Mouse (Mus musculus) gastrocnemius, postnatal 36 days (tissue): ENCODE data around the gene Sdc3. TPM values are rescaled to one million over a fixed set of nuclear protein-coding genes. Genes with fewer than 3 reads are reported as not detected.
A peak's percentile ranks its signal among the peaks of the same experiment; 100 is the strongest.

ENCODE experiments used
- DNase-seq, 2 experiments: peaks; one replicate each; pipeline ENCODE4 v3.0.0; 2022
- intact Hi-C: fragments of 180-260 bp; cut with DNase I; formaldehyde crosslinking; loops from one replicate; pipeline ENCODE4 v1.15.1; 2025
- long read RNA-seq, 2 experiments: library from polyadenylated mRNA; stranded (forward); transcript quantifications; one replicate each; pipeline ENCODE4 v2.0.0; 2021
- total RNA-seq, 2 experiments: library from RNA; stranded (reverse); gene quantifications; 2 replicates each; pipeline ENCODE4 v1.2.3; 2021

Gene Sdc3
- total RNA-seq, result 10 to 100 TPM in 1 of 2 experiments, 1 to 10 TPM in 1; 8.4 to 14.2 TPM
- long read RNA-seq, experiment 1, full-length matches to known transcripts, result 3 of 4 reads
- long read RNA-seq, experiment 1, partial matches to known transcripts, result 0 of 4 reads
- long read RNA-seq, experiment 1, other reads (novel, unspliced or antisense), result 1 of 4 reads
- long read RNA-seq, experiment 2, full-length matches to known transcripts, result 2 of 5 reads
- long read RNA-seq, experiment 2, partial matches to known transcripts, result 0 of 5 reads
- long read RNA-seq, experiment 2, other reads (novel, unspliced or antisense), result 3 of 5 reads

DNA sequence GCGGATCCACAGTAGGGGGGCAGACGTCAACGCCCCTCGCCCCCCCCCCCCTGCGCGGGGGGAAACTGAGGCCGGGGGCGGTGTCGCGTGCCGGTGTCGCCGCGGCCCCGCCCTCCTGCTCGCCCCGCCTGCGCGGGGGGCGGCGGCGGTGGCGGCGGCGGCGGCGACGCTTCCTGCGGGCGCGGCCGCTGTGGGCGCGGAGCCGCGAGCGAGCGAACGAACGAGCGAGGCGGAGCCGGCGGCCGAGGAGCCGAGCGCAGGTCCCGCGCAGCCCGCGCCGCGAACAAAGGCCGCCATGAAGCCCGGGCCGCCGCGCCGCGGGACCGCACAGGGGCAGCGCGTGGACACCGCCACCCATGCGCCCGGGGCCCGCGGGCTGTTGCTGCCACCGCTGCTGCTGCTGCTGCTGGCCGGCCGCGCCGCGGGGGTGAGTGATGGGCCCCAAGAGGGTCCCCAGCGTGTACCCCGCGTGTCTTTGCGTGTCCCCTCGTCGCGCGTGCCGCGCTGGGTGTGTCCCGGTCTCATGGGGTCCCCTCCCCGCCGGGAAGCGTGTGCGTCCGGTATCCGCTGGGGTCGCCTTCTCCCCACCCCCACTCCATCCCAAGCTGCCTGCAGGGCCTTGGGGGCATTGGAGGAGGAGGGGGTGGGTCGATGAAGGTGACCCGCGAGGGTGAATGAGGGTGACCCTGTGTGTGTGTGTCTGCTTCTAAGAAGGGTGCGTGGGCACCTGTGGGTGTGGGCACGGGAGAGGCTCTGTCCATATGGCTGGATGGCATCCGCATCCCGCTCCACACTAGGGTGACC is at the start of gene Sdc3:
Sdc3 (plus strand) TSS at position 162 of the 804 bp plus-strand sequence.
- DNase-seq, result no peak
- intact Hi-C loops, result no loop called here

DNA sequence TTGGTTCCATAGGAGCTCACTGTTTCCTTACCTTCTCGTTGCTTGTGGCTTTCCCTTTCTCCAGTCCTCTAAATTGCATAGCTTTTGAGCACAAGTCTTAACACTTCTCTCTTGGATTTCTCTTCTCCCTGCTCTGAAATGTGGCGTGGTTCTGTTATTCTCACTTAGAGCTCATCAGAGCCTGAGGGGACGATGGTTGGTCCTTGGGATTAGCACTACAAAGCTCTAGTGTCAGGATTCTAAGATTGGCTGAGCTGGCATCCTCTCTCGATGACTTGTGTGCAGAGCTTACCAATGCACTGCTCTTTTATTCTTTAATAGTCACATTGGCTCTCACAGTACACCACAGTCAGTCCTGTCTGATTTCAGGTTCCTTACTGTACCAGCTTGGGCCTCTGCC is 48.3 kb upstream of the Sdc3 start:
- no peak for DNase-seq
- intact Hi-C loops, result no loop called here

DNA sequence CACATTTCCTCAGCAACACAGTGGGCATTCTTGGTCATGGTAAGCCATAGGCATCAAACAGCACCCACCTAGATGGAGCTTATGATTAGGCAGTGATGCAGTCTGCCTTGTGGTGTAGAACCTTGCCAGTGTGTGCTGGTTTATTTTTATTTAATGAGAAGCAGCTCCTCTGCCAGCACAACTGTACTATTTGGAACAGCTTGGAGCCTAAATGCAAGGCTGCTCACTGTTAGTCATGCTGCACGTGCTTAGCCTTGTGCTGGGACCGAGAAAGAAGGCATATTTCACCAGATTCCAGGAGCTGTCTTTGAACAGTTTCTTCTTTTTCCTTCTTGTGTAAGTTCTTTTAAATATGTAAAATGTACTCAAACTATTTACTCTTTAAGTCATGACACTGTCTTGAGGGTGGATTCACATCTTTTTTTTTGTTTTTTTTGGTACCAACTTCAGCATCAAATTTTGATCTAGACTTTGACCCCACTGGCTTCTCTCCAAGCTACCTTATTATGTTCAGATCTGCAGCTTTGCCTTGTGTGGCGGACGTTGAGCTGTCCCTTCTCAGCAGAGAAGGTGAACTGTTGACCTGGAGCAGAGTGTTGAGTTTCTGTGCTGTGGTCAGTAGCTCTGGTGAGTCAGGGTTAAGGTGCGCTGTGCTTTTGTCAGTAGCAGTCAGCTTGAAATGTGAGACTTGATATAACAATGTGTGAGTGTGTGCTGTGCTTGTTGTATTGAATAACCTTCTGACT is 46.6 kb upstream of the Sdc3 start:
- peak in 1 of 2 experiments; percentile 19 for DNase-seq
- intact Hi-C loops, result no loop called here

DNA sequence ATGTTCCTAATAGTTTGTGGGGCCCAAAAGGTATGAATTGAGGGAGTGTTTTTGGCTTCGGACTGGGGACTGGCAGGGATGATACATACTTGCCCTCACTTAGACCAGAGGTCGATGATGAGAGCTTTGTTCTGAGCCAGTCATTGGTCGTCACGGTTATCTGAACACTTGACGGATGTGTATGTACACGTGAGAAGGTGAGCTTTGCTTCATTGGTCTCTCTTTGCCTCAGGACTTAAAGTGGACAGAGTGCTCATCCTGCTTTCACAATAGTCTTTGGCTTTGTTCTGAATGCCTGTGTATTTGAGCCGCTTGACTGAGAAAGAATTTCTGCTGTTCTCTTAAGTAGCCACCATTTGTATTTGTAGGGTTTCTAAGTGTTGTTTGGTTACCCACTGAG is 42.8 kb upstream of the Sdc3 start:
- no peak for DNase-seq
- intact Hi-C loops, result no loop called here

DNA sequence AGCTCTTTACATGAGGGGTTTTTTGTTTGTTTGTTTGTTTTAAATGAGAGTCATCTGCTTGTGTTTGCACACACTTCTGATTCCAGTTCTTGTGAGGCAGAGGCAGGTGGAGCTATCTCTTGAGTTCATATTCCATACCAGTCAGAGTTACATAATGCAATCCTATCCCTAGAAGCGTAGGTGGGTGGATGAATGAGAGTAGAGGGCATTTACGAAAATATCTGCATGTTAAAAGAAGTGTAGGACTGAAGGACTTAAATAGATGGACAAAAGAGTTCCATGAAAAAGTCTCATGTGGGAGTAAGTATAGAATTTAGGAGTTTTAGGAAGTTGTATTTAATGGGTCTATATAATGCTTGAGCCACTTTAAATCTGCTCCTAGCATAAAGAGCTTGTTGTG is 40.4 kb upstream of the Sdc3 start:
- no peak for DNase-seq
- intact Hi-C loops, result no loop called here

DNA sequence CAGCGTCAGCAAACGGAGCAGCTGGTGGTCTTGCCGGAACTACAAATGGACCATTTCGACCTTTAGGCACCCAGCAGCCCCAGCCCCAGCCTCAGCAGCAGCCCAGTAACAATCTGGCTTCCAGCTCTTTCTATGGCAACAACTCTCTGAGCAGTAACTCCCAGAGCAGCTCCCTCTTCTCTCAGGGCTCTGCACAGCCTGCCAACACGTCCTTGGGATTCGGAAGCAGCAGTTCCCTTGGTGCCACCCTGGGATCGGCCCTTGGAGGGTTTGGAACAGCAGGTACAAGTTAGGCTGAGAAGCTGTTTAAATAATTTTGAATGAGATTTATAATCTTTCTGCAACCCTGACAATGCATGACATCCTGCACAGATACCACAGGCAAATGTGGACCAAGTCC is 39.7 kb upstream of the Sdc3 start:
- intact Hi-C loops, result no loop called here

DNA sequence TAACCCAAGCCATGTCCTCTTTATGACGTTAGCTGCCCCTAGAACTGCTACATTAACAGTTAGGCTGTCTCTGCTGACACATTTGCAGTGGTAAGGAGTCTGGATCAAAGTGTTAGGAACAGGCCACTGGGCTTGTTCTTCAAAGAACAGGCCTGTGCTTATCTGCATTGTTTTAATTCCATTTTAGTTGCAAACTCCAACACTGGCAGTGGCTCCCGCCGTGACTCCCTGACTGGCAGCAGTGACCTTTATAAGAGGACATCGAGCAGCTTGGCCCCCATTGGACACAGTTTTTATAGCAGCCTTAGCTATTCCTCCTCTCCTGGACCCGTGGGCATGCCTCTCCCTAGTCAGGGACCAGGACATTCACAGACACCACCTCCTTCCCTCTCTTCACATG is 38.6 kb upstream of the Sdc3 start:
- intact Hi-C loops, result no loop called here
- no peak for DNase-seq

More for the DNA sequence above, 39.7 kb upstream of the Sdc3 start:
- DNase-seq, result no peak

DNA sequence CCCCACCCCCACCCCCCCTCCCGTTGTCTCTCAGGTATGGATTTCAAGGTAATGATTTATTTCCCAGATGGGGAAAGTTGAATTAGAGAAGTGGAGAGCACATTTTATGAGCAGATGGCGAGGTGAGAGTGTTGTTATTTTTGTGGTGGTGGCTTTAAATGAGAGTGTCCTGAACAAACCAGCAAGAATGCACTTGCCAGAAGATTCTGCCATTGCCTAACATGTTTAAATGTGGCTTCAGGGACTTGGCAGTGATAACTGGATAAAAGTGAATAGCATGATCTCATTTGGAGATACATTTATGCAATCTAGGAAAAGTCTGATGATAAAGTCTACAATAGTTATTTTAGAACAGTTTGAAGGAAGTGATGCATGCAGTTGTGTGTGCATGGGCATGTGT is 37.6 kb upstream of the Sdc3 start:
- DNase-seq, result no peak
- intact Hi-C loops, result no loop called here

DNA sequence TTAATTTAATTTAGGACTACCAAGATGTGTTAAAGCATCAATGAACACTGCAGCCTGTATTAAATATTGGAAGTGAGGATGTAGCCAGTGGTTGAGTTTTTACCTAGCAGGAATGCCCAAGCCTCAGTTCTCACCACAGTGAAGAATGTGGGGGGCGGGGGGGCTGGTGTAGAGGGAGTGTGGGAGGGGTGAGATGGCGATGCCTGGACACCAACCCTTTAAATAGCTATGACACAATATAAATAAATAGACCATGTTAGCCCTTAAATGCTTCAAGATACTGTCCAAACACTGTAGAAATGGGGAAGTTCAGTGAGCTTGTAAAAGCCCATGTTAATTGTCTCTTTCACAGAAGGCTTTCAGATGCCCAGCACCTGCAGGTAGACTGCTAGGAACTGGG is 32.5 kb upstream of the Sdc3 start:
- DNase-seq, result no peak
- intact Hi-C loops, result no loop called here

DNA sequence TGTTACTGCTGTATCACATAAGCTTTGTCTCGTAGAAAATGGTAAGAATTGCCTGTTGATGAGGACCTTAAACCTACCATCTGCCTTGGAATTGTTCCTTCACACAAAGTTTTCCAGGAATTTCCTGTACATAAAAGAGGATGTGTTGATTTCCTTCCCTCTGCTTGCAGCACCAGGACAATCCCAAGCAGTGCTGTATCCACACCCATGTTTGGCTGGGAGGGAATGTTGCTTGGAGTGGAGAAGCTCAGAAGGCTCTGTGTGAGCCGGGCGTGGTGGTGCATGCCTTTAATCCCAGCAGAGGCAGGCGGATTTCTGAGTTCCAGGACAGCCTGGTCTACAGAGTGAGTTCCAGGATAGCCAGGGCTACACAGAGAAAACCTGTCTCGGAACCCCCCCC is 30.5 kb upstream of the Sdc3 start:
- DNase-seq, result no peak
- intact Hi-C loops, result no loop called here

DNA sequence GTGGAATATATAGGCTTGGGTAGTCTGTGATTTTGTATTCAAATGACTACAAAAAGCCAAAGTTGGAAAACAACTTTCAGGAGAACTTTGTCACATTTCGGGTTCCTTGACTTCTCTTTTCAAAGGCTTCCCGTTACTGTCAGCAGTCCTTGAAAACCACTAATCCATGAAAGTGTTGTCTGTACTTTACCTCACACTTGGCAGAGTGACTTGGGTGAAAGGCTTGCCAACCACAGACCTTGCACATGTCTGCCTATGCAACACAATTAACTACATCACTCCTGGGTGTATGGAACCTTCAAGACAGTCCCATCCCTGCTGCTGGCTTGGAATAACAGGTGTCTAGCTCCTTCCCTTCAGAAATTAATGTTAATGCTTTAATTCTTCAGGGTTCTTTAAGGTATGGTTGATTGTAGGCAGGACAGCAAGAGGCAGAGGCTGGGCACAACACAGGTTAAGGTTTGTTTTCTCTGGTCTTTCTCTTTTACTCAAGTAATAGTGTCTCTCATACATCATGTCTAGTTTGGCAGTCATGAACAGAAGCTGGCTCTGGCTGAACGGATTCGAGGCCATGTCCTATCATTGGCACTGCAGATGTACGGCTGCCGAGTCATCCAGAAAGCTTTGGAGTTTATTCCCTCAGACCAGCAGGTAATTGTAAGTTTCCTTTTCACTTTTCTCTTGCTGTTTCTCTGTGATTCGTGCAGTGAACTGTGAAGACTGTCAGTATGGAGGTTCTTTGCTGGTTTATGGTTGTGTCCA is 26.8 kb upstream of the Sdc3 start:
- no peak for DNase-seq
- intact Hi-C loops, result no loop called here

DNA sequence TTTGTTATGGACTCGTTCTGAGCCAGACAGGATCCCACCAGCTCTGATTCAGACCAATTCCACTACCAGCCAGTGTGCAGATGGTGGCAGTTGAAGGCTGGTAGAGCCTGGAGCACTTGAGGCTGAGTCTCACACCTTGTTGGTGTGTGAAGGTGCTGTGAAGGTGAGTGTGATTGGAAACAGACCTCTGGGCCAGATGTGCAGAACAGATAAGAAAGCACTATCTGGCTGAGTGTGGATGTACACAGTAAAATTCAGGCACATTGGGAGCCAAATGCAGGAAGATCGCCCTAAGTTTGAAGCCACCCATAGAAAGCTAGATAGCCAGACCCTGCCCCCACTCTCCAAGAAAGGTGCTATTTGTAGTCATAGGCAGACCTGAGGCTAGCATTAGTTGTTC is 25.9 kb upstream of the Sdc3 start:
- intact Hi-C loops, result no loop called here
- no peak for DNase-seq

DNA sequence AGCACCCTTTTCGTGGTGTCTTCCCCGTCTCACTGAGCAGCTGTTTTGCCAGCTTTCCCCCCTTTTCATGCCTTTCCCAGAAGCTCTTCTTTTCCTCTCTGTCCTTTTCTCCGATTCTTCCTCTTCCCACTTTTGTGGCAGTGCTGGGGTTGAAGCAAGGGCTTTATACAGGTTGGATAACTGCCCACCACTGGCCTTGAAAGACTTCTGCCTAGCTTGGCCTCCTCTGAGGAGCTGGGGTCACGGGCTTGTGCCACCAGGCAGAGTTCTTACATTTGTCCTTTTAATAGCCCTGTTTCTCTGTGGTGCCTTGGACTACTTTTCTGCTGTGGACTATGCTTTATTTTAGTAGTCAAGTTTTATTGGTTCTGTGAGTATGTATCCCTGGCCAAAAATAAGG is 25.4 kb upstream of the Sdc3 start:
- no peak for DNase-seq
- intact Hi-C loops, result no loop called here

DNA sequence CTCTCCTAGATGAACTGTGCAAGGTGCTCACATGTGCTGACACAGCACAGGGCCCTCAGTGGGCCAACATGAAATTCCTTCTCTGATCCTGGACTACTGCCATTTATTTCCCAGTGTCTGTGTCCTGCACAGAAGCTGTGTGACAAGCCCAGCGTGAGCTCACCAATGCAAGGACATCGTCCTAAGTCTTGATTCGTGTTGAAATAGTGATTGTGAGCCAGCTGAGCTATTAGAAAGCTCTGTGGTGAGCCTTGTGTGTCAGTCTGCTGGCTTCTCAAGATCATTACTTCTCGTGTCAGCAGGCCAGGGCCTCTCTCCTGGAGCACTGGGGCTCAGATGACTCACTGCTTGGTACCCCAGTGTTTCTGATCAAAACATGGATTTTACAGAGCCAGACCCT is 18.4 kb upstream of the Sdc3 start:
- no peak for DNase-seq
- intact Hi-C loops, result no loop called here

DNA sequence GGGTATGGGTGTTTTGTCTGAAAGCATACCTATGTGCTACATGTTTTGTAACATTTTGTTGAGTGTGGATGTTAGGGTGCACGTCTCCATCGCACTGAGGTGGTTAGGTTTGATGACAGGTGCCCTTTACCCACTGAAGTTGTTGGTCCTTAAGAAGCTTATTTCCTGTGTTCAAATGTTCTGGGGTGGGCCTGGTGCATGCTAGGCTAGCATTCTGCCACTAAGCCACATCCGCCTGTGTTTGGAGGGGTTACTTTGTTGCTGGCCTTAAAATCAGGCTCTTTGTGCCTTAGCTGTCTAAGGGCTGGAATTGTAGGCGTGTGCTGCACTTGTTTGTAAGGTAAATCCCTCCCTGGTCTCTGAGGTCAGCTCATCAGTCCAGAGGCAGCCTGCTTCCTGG is 17.5 kb upstream of the Sdc3 start:
- no peak for DNase-seq
- intact Hi-C loops, result no loop called here

DNA sequence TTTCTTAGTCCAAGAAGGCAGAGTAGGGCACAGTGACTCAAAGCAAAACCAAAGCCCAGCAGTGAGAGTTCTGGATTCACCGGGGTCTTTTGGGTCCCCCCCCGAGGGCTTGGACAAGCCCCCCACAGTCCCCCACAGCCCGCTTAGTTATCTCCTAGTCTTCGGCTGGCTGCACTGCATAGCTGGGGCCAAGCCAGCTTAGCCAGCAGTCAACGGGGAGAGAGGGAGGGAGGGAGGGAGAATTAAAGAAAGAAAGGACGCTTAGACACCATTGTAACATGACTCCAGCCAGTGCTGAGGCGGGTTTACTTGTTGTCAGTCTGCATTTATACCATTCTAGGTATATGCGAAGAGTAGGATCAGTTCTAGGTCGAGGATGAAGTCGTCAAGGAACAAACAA is 14.7 kb upstream of the Sdc3 start:
- intact Hi-C loops, result no loop called here

DNA sequence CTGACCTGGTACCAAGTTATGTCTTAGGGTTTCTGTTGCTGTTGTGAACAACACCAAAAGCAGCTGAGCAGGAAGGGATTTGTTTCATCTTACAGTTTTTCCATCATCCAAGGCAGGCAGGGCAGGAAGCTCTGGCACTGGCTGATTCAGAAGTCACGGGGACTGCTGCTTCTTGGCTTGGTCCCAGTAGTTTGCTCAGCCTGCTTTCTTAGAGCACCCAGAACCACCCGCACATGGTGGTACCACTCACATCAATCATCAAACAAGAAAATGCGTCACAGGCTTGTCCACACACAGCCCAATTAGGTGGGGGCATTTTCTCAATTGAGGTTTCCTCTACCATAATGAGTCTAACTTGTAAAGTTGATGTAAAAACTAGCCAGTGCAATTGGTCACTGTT is 13.3 kb upstream of the Sdc3 start:
- intact Hi-C loops, result no loop called here
- no peak for DNase-seq

More for the DNA sequence above, 14.7 kb upstream of the Sdc3 start:
- DNase-seq, result no peak

DNA sequence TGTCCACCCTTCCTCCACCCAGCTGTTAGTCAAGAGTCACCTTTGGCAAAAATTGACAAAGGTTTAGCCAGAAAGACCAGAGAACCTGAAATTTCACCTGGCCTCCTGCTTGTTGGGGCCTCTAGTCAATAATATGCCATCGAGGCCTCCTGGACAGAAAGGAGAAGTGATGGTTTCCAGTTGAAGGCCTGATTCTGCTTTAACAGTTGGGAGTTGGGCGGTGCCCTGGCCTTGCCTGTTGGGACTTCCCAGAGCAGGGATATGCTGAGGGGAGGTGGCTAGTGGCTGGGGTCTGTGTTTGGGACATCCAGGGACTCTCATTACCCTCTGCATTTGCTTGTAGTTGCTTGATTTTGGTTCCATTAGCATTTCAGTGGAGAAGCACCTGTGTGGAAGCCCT is 9.8 kb upstream of the Sdc3 start:
- intact Hi-C loops, result no loop called here
- no peak for DNase-seq

DNA sequence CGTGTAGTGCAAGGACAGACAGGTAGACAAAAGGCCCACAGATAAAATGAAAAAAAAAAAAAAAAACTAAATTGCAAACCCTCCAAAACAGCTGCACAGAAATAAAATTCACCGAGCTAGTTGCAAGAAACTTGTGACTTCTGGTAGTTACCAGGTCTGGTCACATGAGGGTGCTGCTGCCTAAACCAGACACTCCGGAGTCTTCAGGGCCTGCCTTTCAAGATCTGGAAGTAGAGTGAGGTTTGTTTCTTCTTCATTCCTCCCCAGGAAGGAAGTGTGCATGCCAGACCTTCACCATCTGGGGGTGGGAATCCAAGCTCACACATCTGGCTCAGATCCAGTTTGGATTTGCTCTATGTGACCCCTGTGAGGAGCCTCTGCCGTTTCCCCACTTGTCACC is 7.6 kb upstream of the Sdc3 start:
- DNase-seq, result no peak
- intact Hi-C loops, result loop anchor here (2.0 kb wide), 1 partner anchor 160 kb away; the partner anchor contains the start of gene Matn1

DNA sequence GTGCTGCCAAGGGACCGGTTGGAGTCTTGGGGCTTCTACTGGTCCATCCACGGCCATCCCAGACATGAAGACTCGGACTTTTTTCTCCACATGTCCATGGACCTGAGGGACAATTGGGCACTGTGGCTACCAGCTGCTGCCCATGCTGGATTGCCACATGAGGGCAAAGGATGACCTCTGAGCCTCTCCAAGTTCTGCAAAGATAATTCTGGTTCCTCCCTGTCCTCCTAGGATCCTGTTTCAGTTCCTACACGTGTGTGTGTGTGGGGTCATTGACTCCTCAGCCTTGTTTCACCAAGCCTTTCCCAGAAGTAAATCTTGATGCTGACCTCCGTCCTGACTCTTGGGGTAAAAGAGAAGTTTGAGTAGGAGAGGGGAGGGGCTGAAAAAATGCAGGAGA is 4.8 kb upstream of the Sdc3 start:
- DNase-seq, result no peak
- intact Hi-C loops, result no loop called here

DNA sequence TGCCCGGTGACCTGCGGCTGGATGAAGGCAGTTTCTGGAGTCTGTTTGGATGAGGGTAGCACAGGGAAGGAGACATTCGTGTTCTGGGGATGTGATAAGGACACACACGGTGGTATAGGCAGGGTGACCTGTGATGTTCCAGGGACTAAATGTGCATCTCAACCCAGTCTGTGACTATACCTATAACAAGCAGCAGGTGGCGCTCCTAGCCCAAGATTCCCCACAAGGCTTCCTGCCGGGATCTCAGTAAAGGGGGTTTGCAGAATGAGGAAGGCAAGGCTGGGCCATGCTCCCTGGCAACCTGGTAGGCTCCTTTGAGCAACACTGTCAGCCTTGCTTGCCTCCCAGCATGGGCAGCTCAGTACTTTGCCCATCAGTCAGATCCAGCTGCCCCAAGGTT is 2.2 kb upstream of the Sdc3 start:
- DNase-seq, result peak; percentile 61 to 76
- intact Hi-C loops, result loop anchor here (1.0 to 2.0 kb wide), 2 partner anchors 88 to 157 kb away; no protein-coding TSS in a partner anchor
